Mouse (Mus musculus) right cerebral cortex, postnatal 4 days (tissue): ENCODE measurements around the gene Entpd7.

Experiments used
- DNase-seq: peaks from one replicate; pipeline ENCODE4 v3.0.0-alpha.2; 2022

Gene Entpd7

GRCm38 (mm10) chr19:43772311-43772710, 82.8 kb downstream of the Entpd7 start:
- no peak for DNase-seq

- no peak for DNase-seq
Observed at GRCm38 (mm10) chr19:43775433-43775832, 86.0 kb downstream of the Entpd7 start.

- DNase-seq, result no peak
Observed at GRCm38 (mm10) chr19:43776561-43776960, 87.1 kb downstream of the Entpd7 start.

GRCm38 (mm10) chr19:43777308-43777707, 87.8 kb downstream of the Entpd7 start:
- no peak for DNase-seq

- no peak for DNase-seq
Observed at GRCm38 (mm10) chr19:43780391-43780790, 90.9 kb downstream of the Entpd7 start.

- DNase-seq, result no peak
Observed at GRCm38 (mm10) chr19:43781980-43782379, 92.5 kb downstream of the Entpd7 start, which contains the start of gene Abcc2. Gene Abcc2, plus strand, starts transcription at chr19:43782192.
